Mouse (Mus musculus) ovary, postnatal 36 days (tissue): ENCODE data around the gene Gpx2.
"Not testable (repeated sequence)": the region's sequence is repeated elsewhere in the genome, so short reads cannot be mapped to it uniquely, and the experiment has no call there.

ENCODE experiments used
- DNase-seq: peaks from one replicate; pipeline ENCODE4 v3.0.0; 2022; ENCODE audit warnings: low spot score, mixed read lengths

Gene Gpx2

GRCm38 (mm10) chr12:76803700-76804252 is 8.4 kb upstream of the Gpx2 start:
- DNase-seq: peak; percentile 35

- no peak for DNase-seq
Observed at GRCm38 (mm10) chr12:76803028-76803427, 7.7 kb upstream of the Gpx2 start.

GRCm38 (mm10) chr12:76798008-76798720 is 2.8 kb upstream of the Gpx2 start:
- no peak for DNase-seq

DNA sequence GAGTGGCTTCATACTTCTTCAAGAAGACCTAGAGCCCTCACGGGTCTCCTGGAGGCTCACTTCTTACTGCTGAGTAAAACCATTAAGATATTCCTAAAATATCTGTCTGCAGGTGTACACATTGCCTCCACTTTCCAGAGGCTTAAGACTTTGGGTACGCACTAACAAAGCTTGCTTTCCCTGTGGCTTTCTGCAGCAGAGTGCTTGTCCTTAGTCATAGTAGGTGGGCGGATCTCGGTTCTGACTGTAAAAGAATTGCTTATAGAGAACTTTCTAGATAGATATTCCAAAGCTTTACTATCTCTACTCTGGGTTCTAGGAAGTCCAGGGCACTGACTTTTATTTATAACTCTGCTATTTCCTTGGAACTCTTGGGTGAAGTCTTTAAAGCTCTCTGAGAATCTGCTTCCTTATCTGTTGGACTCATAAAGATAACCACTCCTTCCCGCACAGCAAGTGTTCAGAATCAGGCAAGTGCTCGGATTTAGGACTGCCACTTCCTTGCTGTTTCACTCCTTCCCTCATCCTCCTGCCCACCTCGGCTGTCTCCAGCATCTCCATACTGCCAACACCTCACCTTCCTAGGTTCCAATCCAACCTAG is 1.7 kb upstream of the Gpx2 start:
- DNase-seq: no peak

DNA sequence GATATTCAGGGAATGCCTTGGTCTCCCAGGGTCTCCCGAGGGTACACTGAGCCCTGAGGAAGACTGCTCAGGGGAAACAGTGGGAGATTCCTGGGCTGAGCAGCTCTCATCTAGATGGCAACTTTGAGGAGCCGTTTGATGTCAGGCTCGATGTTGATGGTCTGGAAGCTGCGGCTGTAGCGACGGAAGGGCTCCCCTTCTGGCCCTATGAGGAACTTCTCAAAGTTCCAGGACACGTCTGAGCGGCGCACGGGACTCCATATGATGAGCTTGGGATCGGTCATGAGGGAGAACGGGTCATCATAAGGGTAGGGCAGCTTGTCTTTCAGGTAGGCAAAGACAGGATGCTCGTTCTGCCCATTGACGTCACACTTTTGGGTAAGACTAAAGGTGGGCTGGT is 2.8 kb downstream of the Gpx2 start:
- not testable (repeated sequence) for DNase-seq

- DNase-seq: no peak
Observed at GRCm38 (mm10) chr12:76790446-76791084, 4.8 kb downstream of the Gpx2 start.

DNA sequence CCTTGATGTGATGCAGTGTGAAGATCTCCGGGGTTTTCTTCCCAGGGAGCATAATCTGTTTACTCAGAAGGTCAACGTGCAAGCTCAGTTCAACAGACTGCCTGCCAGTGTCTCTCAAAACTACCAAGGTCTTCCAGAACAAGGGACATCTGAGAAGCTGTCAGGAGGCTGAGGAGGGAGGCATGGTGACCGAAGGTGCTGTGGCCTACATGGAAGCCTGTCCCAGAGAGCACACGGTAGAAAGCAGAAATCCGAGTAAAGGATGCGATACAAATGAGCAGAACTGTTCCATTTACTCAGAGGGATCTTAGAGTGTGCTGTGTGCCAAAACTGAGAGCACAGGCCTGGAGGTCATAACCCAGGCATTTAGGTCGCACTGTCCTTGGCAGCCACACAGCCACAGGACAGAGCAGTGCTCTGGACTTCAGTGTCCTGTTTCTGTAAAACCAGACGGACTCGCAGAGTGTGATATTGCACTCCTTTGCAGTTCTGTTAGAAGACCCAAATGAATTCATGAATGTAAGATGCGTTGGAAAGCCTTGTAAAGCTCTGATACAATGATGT is 11.2 kb downstream of the Gpx2 start:
- no peak for DNase-seq

DNA sequence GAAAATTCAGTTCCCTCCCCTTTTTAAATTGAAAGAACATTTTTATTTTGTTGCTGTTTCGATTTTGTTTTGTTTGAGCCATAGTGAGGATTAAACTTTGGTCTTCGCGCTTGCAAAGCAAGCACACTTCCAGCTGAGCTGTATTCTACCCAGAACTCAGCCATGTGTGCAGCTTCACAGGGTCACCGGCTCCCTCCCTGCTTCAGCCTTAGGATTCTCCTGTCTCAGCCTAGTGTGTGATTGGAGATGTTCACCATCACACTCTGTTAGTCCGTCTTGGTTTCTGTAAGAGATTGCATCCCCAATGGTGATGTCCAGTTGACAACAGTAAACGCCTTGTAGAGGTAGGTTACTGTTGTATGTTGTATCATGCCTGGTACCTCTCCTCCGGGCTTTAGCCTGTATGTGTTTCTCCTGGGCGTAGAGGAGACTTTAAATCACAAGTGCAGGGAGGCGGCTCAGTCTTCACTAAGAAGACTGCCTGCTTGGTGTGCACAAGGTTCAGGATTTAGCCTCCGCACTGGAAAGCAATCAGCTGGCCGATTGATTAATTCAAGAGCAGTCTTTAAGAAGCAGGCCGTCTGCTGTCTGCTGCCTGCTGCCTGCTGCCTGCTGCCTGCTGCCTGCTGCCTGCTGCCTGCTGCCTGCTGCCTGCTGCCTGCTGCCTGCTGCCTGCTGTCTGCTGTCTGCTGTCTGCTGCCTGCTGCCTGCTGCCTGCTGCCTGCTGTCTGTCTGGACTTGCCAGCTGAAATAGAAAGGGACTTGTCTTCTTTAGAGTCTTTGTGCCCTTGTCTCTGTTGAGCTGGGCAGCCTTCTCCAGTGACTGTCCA is 14.5 kb downstream of the Gpx2 start:
- DNase-seq: no peak

- no peak for DNase-seq
Observed at GRCm38 (mm10) chr12:76779951-76780350, 15.4 kb downstream of the Gpx2 start.

DNA sequence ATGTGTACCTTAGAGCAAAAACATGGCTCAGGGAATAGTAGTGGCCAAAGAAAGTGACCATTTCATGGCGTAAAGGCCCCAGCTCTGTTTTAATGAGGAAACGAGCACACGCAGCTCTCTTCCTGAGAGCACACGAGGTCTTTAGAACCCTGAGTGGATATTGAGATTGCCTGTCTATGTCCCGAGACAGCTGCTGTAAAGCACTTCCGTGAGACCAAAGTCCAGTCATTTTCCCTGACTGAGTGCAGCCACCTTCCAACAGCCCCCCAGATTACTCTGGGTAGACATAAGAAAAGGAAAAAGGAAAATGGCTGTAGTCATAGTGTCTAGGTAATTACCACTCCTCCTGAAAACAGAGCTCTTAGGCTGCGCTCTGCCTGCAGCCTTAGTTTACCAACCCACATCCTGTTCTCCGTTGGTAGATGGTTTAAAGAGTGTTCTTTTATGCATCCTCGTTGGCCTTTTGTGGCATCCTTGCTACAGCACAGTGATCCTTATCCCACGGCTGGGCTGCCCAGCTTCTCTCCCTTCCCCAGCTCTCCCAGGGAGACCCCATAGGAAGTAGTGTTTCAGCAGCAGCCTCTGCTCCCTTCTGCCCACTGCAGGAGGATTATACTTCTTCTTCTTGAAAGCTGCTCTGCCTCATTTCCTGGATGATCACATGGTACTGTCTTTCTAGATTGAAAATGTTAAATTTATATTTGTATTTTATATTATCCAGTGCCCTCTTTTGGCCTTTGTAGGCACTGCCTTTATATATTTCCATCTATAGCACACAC is 16.9 kb downstream of the Gpx2 start:
- DNase-seq: no peak

DNA sequence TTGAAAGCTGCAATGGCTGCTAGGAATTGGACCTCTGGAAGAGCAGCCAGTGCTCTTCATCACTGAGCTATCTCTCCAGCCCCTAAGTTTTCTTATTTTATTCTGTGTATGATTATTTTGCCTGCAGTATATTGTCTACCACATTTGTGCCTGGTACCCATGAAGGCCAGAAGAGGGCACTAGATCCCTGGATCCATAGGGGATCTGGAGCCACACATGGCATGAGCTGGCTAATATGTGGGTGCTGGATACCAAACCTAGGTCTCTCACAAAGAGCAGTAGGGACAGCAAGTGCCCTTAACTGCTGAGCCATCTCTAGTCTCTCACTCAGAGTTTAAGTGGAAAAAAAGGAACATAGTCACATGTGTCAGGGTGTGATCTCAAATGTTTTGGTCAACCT is 17.5 kb downstream of the Gpx2 start:
- DNase-seq: no peak

DNA sequence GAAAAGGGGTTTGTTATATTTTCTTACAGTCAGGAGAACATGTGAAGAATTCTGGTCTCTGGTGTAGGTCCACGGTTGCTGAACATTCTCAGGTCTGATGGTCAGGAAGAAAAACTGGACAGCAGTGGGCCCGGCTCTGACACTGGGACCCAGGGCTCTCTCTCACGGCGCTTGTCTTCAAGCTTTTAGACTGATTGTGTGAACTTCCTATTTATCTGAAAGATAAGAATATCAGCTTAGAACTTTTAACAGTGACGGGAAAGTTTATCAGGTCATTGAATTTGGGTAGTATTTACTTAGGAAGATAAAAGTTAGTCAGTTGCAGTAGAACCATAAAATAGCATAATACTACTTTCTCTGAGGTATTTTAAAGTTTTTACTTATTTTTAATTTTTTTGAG is 18.5 kb downstream of the Gpx2 start:
- DNase-seq: no peak

DNA sequence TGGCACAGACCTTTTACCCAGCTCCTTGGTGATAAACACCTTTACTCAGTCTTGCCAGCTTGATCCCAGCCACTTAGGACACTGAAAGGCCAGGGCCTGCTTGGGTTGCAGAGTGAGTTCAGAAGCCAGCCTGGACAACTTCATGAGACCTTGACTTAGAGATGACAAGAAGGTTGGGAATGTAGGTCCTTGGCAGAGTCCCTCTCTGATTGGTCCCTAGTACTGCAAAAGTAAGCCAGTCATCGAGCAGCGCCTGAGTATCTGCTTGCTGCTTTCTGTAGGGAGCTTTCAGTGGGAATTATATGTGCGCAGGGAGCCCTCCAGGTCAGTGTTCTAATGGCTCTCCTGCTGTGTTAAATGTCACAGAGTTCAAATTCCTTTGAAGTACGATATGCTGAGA is 20.2 kb downstream of the Gpx2 start:
- no peak for DNase-seq

GRCm38 (mm10) chr12:76774652-76775051 is 20.7 kb downstream of the Gpx2 start:
- no peak for DNase-seq

DNA sequence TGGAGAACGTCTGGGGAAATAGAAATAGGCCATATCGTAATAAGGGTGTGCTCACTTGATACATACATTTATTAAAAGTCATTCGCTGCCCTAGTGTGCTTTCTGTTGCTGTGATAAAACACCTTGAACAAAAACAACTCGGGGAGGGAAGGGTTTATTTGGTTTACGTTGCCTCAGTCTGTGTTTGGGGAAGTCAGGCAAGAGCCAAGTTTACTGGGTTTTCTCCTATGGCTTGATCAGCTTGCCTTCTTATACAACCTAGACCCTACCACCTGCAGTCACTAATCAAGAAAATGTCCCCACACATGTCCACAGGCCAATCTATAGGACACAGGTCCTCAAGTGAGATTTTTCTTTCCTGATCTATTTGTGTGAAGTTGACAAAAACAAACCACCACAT is 23.8 kb downstream of the Gpx2 start:
- no peak for DNase-seq

GRCm38 (mm10) chr12:76770841-76771500 is 24.4 kb downstream of the Gpx2 start:
- no peak for DNase-seq

DNA sequence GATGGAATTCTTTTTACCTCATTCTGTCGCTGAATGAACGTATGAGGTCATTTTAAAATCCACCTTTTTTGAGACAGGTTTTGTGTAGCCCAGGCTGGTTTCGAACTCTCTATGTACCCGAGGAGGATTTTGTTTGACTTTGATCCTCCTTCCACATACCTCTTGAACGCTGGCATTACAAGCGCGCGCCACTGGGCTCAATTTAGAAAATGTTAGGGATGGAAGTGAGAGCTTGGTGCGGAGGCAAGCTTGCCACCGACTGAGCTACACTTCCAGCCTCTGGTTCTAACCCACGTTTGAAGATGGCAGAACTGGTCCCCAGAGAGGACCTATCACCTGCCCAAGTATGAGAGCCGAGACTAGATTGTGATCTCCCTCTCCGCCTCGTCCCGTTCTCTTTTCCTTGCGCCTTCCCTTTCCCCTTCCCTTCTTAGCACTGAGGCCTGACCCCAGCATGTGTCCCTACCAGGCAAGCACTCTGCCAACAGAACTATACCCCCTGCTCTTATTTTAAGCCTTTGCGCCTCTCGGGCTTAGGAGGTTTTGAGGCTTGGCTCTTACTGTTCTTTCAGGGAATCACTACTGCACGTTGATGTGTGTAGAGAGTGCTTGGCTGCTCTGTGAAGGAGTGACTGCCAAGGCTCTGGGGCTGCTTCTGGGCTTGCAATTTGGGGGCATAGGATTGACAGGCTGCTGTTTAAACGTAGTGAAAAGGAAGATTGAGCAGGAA is 29.3 kb downstream of the Gpx2 start:
- DNase-seq: no peak

GRCm38 (mm10) chr12:76765354-76765851 is 30.0 kb downstream of the Gpx2 start, which contains the start of the genes Churc1 and Fntb:
Churc1 (plus strand) TSS chr12:76765538.
Fntb (plus strand) TSS chr12:76765589.
- DNase-seq: peak; percentile 81

DNA sequence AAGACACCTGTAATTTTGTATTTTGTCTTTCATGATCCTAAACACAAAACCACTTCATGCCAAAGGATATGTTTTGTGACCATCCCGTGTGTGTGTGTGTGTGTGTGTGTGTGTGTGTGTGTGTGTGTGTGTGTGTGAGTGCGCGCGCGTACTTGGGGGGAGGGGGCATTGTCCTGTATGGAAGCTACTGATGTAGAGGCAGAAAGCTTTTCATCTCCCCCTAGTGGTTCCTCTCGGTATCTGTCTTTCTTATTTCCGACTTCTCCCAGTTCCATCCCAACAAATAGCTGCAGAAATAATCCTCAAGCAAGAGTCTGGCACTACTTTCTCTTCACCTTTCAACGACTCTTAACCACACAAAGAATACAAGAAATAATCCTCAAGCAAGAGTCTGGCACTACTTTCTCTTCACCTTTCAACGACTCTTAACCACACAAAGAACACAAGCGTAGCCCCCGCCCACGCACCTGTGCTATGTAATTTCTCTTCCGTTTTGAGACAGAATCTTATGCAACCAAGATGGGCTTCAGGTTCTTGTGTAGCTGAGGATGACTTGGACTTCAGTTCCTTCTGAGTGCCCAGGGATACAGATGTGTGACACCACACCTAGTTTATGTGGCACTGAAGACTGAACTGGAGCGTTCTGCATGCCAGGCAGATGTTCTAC is 42.6 kb downstream of the Gpx2 start:
- DNase-seq: no peak
